Mouse (Mus musculus) adrenal gland, postnatal 25 days (tissue): ENCODE results near the gene Ldlrad2. TPM values are rescaled to one million over a fixed set of nuclear protein-coding genes. Genes with fewer than 3 reads are reported as not detected.
"Not testable (repeated sequence)": the region's sequence is repeated elsewhere in the genome, so short reads cannot be mapped to it uniquely, and the experiment has no call there.

Experiments used
- DNase-seq: peaks from one replicate; pipeline ENCODE4 v3.0.0; 2021; ENCODE audit warnings: mixed read lengths
- long read RNA-seq: library from polyadenylated mRNA; stranded (forward); transcript quantifications from one replicate; pipeline ENCODE4 v2.0.0, GENCODE M21; 2021
- total RNA-seq: library from RNA; stranded (reverse); gene quantifications from 2 replicates; pipeline ENCODE4 v1.2.3, GENCODE M21; 2021

The Ldlrad2 gene
- total RNA-seq, result not detected in 2 replicates
- long read RNA-seq, partial matches to known transcripts, result 1 of 2 reads
- long read RNA-seq, other reads (novel, unspliced or antisense), result 1 of 2 reads

- no peak for DNase-seq
Observed at GRCm38 (mm10) chr4:137574469-137574868, at the start of gene Ldlrad2. Ldlrad2 (minus strand) TSS chr4:137574569.

DNA sequence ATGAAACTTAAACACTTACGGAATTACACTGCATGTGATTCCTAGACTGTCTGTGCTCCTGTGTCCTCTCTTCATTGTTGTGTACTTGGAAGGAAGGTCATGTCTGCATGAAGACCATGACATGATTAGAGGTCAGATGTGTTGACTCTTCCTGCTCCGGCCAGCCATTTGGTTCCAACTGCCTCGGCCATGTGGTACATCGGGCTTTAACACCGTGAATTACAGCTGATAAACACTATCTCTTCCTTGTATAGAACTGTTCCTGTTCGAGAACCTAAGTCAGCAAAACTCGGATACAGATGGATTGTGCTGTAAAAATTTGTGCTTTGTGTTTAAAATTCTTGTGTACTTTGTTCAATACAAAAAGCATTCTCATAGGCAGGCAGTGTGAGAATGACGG is 48.5 kb upstream of the Ldlrad2 start:
- DNase-seq, result no peak

DNA sequence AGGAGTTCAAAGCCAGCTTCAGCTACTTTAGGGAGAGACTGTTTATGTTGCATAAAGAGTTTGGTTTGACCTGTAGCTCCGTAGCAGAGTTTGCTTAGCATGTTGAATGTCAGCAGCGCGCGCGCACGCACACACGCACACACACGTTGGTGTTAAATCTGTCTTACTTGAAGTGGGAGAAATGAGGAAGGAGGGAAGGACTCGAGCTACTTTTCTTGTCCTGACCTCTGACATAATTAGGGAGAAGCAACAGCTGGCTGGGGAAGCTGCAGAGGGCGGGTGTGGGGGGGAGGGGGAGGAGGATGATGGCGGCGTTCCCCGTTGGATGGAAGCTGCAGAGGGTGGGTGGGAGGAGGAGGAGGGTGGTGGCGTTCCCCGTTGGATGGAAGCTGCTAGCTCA is 35.9 kb upstream of the Ldlrad2 start:
- DNase-seq, result no peak

GRCm38 (mm10) chr4:137609702-137610101 is 35.3 kb upstream of the Ldlrad2 start:
- no peak for DNase-seq

DNA sequence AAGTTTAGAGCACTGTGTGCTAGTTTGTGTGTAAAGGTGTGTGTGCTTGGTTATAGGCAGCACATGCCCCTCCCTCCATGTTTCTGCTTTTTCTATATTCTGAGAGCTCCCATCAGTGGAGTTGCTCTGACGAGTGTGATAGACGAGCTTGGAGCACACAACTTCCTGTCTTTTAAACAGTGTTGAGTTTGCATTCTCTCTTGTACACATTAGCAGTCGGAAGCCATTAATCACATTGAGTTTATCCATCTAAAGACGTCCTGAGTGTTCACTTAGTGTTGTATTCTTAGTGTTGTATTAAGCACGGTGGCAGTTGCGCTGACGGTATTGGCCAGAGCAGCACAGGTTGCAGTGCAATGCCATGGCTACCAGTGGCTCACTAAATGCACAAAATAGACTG is 34.9 kb upstream of the Ldlrad2 start:
- DNase-seq, result no peak

- DNase-seq, result no peak
Observed at GRCm38 (mm10) chr4:137607023-137607422, 32.7 kb upstream of the Ldlrad2 start.

GRCm38 (mm10) chr4:137603449-137604171 is 29.2 kb upstream of the Ldlrad2 start:
- no peak for DNase-seq

DNA sequence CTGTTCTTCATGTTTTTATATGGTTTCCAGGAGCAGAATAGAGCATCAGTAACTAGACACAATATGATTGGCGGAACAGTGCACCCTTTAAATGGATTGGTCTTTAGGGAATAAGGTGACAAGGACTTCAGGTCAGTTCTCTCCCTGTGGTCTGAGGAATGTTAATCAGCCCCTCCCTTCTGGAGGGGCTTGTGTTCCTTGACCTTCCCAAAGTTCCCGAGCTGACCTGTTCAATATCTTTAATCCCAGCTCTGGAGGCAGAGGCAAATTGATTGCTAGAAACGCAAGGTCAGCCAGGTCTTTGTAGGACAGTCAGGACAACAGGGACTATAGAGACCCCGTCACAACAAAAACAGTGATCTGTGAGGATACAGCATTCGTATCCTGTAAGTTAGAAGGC is 24.2 kb upstream of the Ldlrad2 start:
- DNase-seq, result no peak

GRCm38 (mm10) chr4:137597098-137597630 is 22.8 kb upstream of the Ldlrad2 start:
- no peak for DNase-seq

DNA sequence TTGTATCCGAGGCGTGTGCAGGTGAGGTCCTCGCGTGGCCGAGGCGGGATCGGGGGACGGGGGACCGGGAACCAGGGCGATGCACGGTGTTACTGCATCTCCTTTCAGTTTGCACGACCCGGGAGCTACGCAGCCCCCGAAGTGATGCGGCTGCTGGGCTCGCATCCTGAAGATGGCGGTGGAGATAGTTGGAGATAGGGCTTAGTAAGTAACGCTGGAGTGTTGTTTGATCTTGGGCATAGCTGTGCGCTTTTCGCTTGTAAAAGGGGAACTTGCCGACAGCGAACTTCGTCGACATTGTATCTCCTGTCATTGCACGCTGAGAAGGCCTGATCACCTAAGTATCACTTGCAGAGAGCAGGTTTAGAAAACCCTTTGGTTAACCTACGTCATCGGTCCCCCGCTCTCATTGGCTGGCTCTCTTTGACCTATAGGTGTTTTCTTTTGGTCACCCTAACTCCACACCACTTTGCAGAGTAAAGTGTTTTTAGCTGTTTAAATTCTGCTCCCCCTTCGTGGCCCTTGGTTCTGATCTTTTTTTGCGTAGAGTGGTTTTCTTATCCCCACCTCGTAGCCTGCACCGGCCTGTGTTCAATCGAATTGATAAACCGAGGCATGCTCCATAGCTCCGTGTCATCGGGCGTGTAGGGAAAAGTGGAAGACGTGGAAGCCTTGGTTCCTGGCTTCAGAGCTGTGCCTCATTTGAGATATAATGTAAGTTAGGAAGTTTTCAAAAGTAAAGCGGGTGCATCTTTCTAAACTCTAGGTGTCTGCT is 20.3 kb upstream of the Ldlrad2 start:
- DNase-seq, result peak; percentile 27

DNA sequence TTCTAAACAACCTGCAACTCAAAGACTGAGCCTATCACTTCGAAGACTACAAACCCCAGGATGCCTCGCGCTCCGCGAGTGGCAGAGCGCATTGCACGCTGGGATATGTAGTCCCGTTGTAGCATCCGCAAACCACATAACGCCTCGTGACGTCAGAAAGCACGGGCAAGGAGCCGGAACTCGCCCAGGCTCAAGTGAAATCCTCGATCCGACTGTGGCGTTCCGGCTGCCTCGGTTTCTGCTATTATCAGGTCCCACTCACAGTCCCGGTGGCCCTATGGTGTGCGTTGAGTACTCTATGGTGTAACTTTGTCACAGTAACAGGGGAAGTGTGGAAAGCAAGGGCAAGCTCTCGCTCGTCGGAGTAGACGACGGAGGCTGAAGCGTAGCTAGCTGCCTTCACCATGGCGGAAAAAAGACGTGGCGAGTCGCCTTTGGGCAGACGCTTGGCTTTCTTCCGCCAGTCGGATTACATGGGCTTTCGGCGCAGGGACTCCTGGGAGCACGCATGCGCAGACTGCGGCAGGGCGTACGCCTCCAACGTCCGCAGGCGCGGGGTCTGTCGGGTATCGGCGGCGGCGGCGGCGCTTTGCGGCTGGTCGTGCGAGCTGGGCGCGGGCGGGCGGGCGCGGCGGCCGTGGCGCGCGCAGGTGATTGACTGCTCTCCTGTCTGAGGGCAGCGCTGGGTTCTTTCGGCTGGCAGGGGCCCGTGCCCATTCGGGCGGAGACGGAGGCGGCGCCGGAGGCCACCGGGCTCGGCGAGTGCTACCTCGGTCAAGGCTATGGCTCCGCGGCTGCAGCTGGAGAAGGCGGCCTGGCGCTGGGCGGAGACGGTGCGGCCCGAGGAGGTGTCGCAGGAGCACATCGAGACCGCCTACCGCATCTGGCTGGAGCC is 19.5 kb upstream of the Ldlrad2 start, which contains the start of gene Usp48:
Usp48 (plus strand) TSS at position 155 of the 895 bp plus-strand sequence.
- DNase-seq, result peak; percentile 100

GRCm38 (mm10) chr4:137590961-137591360 is 16.6 kb upstream of the Ldlrad2 start:
- DNase-seq, result peak; percentile 21

- DNase-seq, result no peak
Observed at GRCm38 (mm10) chr4:137589586-137589985, 15.2 kb upstream of the Ldlrad2 start.

- DNase-seq, result not testable (repeated sequence)
Observed at GRCm38 (mm10) chr4:137589095-137589494, 14.7 kb upstream of the Ldlrad2 start.

- peak; percentile 75 for DNase-seq
Observed at GRCm38 (mm10) chr4:137581815-137582214, 7.4 kb upstream of the Ldlrad2 start.

DNA sequence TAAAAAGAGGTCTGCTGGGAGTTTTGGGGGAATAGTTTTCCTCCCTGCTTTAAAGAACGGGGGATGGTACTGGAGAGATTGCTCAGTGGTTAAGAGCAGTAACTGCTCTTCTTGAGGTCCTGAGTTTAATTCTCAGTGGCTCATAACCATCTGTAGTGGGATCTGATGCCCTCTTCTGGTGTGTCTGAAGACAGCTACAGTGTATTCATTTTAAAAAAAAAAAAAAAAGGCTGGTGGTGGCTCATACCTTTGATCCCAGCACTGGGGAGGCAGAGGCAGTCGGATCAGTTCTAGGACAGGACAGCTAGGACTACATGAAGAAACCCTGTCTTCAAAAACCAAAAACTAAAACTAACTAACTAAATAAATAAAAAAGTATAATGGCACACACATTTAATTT is 5.9 kb upstream of the Ldlrad2 start:
- no peak for DNase-seq

GRCm38 (mm10) chr4:137579789-137580188 is 5.4 kb upstream of the Ldlrad2 start:
- DNase-seq, result no peak

DNA sequence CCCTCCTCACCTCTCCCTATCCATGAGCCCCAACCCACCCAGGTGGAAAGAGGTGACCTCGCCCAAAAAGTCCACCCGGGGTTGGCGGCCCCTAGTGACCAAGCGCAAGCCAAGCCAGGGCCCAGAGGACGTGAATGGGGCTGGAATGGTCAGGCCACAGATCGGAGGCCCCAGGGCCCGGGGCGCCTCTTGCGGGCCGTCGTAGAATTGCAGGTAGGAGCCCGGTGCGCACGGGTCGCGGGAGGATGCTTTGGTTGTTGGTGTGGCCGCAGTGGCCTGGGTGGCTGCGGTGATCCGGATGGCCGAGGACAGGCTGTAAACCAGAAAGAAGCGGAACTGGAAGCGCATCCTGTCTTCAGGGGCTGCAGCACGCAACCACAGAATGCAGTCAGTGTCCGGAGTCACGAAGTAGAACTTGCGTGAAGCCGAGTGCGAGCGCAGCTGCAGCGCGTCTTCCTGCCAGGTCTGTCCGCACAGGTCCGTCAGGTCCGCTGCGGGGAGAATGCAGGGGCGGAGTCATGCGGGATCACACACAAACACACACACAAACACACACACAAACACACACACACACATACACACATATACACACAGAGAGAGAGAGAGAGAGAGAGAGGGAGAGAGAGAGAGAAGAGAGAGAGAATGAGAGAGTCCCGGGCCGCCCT is 3.9 kb upstream of the Ldlrad2 start:
- peak; percentile 66 for DNase-seq

GRCm38 (mm10) chr4:137577486-137577885 is 3.1 kb upstream of the Ldlrad2 start:
- no peak for DNase-seq

DNA sequence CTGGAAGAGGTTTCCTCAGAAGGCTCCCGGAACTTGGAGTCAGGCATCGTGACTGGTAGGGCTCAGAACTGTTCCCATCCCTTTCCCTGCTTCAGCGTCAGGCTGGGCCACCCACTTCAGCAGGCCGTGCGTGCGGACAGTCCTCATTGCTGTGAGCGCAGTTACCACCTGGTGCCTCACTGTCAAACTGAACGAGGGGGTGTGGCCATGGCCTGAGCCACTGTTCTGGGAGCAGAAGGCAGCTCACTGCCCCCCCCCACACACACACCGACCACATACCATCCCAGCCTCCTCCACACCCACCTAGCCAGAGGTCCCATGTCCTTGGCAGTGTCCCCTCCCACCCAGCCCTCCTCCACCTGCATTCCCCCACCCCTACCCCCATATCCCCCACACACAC is 4.5 kb downstream of the Ldlrad2 start:
- DNase-seq, result no peak

- no peak for DNase-seq
Observed at GRCm38 (mm10) chr4:137556673-137557210, 17.6 kb downstream of the Ldlrad2 start.
